Mouse (Mus musculus) forebrain, embryonic 13.5 days (tissue): ENCODE results near the gene Pcif1. TPM values are rescaled to one million over a fixed set of nuclear protein-coding genes. Genes with fewer than 3 reads are reported as not detected.
"Not testable (repeated sequence)": the region's sequence is repeated elsewhere in the genome, so short reads cannot be mapped to it uniquely, and the experiment has no call there.

Experiments used
- ATAC-seq: fragments of 200-750 bp; cut with Nextera tagmentation; 2 replicates; pipeline ENCODE4 v1.8.0; 2017
- H3K27ac ChIP-seq: fragments of 300-500 bp; sonication (generic); 2 replicates; pipeline ENCODE4 v1.5.1; 2015; ENCODE audit warnings: inconsistent platforms, mild to moderate bottlenecking, moderate library complexity
- H3K27me3 ChIP-seq: fragments of 300-500 bp; sonication (generic); 2 replicates; pipeline ENCODE4 v1.6.1; 2015; ENCODE audit warnings: mild to moderate bottlenecking, inconsistent platforms
- H3K36me3 ChIP-seq: fragments of 300-500 bp; sonication (generic); 2 replicates; pipeline ENCODE4 v1.6.1; 2015; ENCODE audit warnings: mild to moderate bottlenecking, inconsistent platforms; ENCODE audit not compliant: poor library complexity, severe bottlenecking
- H3K4me1 ChIP-seq: fragments of 300-500 bp; sonication (generic); 2 replicates; pipeline ENCODE4 v1.6.1; 2015; ENCODE audit warnings: inconsistent platforms
- H3K4me2 ChIP-seq: fragments of 300-500 bp; sonication (generic); 2 replicates; pipeline ENCODE4 v1.6.1; 2015; ENCODE audit warnings: inconsistent platforms, mild to moderate bottlenecking, moderate library complexity
- H3K4me3 ChIP-seq: fragments of 300-500 bp; sonication (generic); 2 replicates; pipeline ENCODE4 v1.5.1; 2015; ENCODE audit warnings: mild to moderate bottlenecking, inconsistent platforms
- H3K9ac ChIP-seq: fragments of 300-500 bp; sonication (generic); 2 replicates; pipeline ENCODE4 v1.6.1; 2015; ENCODE audit warnings: mild to moderate bottlenecking, inconsistent platforms
- H3K9me3 ChIP-seq: fragments of 300-500 bp; sonication (generic); replicated peaks from 2 replicates; pipeline ENCODE4 v1.6.1; 2016; ENCODE audit warnings: inconsistent platforms
- WGBS: fragments of 180-500 bp; shearing (Covaris S2); methylation state at CpG from one replicate; pipeline ENCODE4 v1.1.7; 2015; 5-methylcytosine and 5-hydroxymethylcytosine counted together
- polyA plus RNA-seq: library from polyadenylated mRNA; unstranded; fragments of >200 nt; fragmentation: Nextera tagmentation; extraction: Ambion mirVana; gene quantifications from 2 replicates; pipeline ENCODE4 v1.2.1, GENCODE M21; 2015

The Pcif1 gene
- polyA plus RNA-seq, result 101 and 107 TPM in 2 replicates

GRCm38 (mm10) chr2:164879228-164879567 is at the start of gene Pcif1:
Gene Pcif1, plus strand, starts transcription at chr2:164879304.
- Histone ChIP-seq H3K27me3 (no peaks in the 10 kb centered on the region), H3K9me3 (no peaks in the 10 kb centered on the region), H3K36me3 (peaks cover 24% of the 10 kb centered on the region), H3K9ac (peak within 1 kb of the TSS; percentile 100), H3K4me2 (peak within 1 kb of the TSS; percentile 98), H3K27ac (peak within 1 kb of the TSS; percentile 100), H3K4me3 (peak within 1 kb of the TSS; percentile 90), H3K4me1 (peaks cover 33% of the 10 kb centered on the region)
- peak; percentile 88 for ATAC-seq
- under 1% methylated on average over 38 of the region's 40 CpGs for WGBS

DNA sequence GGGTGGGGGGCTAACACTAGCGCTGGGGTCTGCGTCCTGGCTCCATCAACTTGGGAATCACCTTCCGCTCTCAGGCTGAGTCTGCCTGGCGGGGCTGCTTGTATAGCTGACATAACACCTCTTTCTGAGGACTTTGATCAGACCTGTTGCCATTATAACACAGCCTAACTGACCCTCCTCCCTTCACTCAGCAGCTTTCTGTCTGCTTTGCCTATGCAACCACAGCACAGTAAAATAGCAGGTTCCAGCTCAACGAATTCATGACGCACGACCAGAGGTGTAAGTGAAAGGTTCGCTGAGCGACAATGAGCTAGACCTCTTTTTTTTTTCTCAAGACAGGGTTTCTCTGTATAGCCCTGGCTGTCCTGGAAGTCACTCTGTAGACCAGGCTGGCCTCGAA is 48.1 kb upstream of the Pcif1 start:
- 89% methylated on average over 10 of the region's 10 CpGs for WGBS
- H3K27ac ChIP-seq, result no peak overlapping the region
- no peaks in the 10 kb centered on the region for H3K9me3 ChIP-seq

DNA sequence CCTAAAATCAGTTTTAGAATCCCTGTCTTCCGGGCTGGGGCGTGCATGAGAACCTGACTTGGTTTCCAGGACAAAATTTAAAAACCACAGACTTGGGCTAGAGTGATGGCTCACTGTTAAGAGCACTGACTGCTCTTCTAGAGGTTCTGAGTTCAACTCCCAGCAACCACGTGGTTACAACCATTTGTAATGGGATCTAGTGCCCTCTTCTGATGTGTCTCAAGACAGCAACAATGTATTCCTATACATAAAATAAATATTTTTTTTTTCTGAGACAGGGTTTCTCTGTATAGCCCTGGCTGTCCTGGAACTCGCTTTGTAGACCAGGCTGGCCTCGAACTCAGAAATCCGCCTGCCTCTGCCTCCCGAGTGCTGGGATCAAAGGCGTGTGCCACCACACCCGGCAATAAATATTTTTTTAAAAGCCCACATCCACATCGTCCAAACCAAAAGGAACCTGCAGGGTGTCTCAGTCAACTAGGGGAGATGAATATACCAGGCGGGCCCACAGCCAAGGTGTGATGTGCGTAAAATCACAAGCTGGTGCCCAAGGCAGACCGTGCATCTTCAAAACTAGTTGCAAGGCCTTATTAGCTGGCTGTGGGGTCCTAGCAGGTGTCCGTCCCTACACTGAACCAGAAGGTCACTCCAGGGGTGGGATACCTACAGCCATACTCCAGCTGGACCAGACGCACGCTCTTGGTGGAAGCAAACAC is 46.9 kb upstream of the Pcif1 start:
- Histone ChIP-seq H3K9me3 (no peaks in the 10 kb centered on the region), H3K27me3 (no peaks in the 10 kb centered on the region), H3K27ac (peak overlapping the region; percentile 68; the same call in 1 of the 2 replicates), H3K4me3 (peak overlapping the region; percentile 58), H3K9ac (peak overlapping the region; percentile 74), H3K4me1 (peaks cover 23% of the 10 kb centered on the region), H3K36me3 (peaks cover 30% of the 10 kb centered on the region), H3K4me2 (peak overlapping the region; percentile 95)
- no peak for ATAC-seq
- WGBS, result 65% methylated on average over 16 of the region's 16 CpGs

More for the DNA sequence above, 48.1 kb upstream of the Pcif1 start:
- no peaks in the 10 kb centered on the region for H3K27me3 ChIP-seq
- H3K9ac ChIP-seq, result no peak overlapping the region
- no peak for ATAC-seq
- peaks cover 31% of the 10 kb centered on the region for H3K36me3 ChIP-seq
- no peak overlapping the region for H3K4me3 ChIP-seq
- no peak overlapping the region for H3K4me2 ChIP-seq
- peaks cover 23% of the 10 kb centered on the region for H3K4me1 ChIP-seq

GRCm38 (mm10) chr2:164832748-164833301 is 46.3 kb upstream of the Pcif1 start, which contains the start of gene Ctsa:
Gene Ctsa, plus strand, starts transcription at chr2:164832873.
- H3K9me3 ChIP-seq, result no peaks in the 10 kb centered on the region
- ATAC-seq, result peak; percentile 82
- no peaks in the 10 kb centered on the region for H3K27me3 ChIP-seq
- under 1% methylated on average over 35 of the region's 35 CpGs for WGBS
- peak within 1 kb of the TSS; percentile 68 for H3K27ac ChIP-seq
- H3K9ac ChIP-seq, result peak within 1 kb of the TSS; percentile 74
- peaks cover 23% of the 10 kb centered on the region for H3K4me1 ChIP-seq
- H3K4me3 ChIP-seq, result peak within 1 kb of the TSS; percentile 58
- peak within 1 kb of the TSS; percentile 95 for H3K4me2 ChIP-seq
- peaks cover 28% of the 10 kb centered on the region for H3K36me3 ChIP-seq

- H3K4me1 ChIP-seq, result peaks cover 23% of the 10 kb centered on the region
- peak within 1 kb of the TSS; percentile 95 for H3K4me2 ChIP-seq
- peak within 1 kb of the TSS; percentile 58 for H3K4me3 ChIP-seq
- peaks cover 28% of the 10 kb centered on the region for H3K36me3 ChIP-seq
- WGBS, result under 1% methylated on average over 31 of the region's 31 CpGs
- peak within 1 kb of the TSS; percentile 74 for H3K9ac ChIP-seq
- H3K27ac ChIP-seq, result peak within 1 kb of the TSS; percentile 68
- no peaks in the 10 kb centered on the region for H3K9me3 ChIP-seq
- no peaks in the 10 kb centered on the region for H3K27me3 ChIP-seq
- peak; percentile 76 for ATAC-seq
Observed at GRCm38 (mm10) chr2:164833314-164833959, 45.7 kb upstream of the Pcif1 start, which contains the start of gene Neurl2. Gene Neurl2, minus strand, starts transcription at chr2:164833456.

- 43% methylated on average over 8 of the region's 8 CpGs for WGBS
- H3K36me3 ChIP-seq, result peaks cover 32% of the 10 kb centered on the region
- peak overlapping the region; percentile 95 for H3K4me2 ChIP-seq
- H3K4me1 ChIP-seq, result peaks cover 23% of the 10 kb centered on the region
- peak overlapping the region; percentile 74 for H3K9ac ChIP-seq
- H3K27ac ChIP-seq, result no peak overlapping the region
- H3K27me3 ChIP-seq, result no peaks in the 10 kb centered on the region
- no peaks in the 10 kb centered on the region for H3K9me3 ChIP-seq
- no peak for ATAC-seq
- H3K4me3 ChIP-seq, result peak overlapping the region; percentile 58
Observed at GRCm38 (mm10) chr2:164834531-164834930, 44.6 kb upstream of the Pcif1 start.

GRCm38 (mm10) chr2:164835164-164835563 is 43.9 kb upstream of the Pcif1 start:
- H3K4me3 ChIP-seq, result peak overlapping the region; percentile 58; the same call in 1 of the 2 replicates
- 93% methylated on average over 4 of the region's 4 CpGs for WGBS
- H3K9ac ChIP-seq, result 0 out of 2 replicates have a peak overlapping the region, but pooled peaks have one; percentile 74
- no peak overlapping the region for H3K27ac ChIP-seq
- H3K4me1 ChIP-seq, result peaks cover 23% of the 10 kb centered on the region
- no peaks in the 10 kb centered on the region for H3K9me3 ChIP-seq
- H3K27me3 ChIP-seq, result no peaks in the 10 kb centered on the region
- no peak for ATAC-seq
- H3K4me2 ChIP-seq, result peak overlapping the region; percentile 95
- peaks cover 38% of the 10 kb centered on the region for H3K36me3 ChIP-seq

DNA sequence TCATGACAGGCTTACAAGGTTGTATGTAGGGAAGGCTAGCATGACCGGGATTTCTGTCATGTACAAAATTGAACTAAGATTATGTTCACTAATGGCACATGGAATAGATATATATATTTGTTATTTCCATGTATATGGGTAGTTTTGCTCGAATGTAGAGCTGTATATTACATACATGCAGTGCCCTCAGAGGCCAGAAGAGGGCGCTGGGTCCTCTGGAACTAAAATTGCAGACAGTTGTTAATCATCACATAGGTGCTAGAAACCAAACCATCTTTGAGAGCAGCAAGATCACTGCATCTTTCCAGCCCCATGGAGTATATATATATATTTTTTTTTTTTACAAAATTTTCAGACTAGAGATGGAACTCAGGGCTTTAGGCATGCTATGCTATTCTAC is 33.3 kb upstream of the Pcif1 start:
- H3K36me3 ChIP-seq, result no peaks in the 10 kb centered on the region
- H3K9me3 ChIP-seq, result no peaks in the 10 kb centered on the region
- H3K4me1 ChIP-seq, result no peaks in the 10 kb centered on the region
- ATAC-seq, result no peak
- no peak overlapping the region for H3K9ac ChIP-seq
- H3K27me3 ChIP-seq, result no peaks in the 10 kb centered on the region
- no peak overlapping the region for H3K27ac ChIP-seq
- H3K4me3 ChIP-seq, result no peak overlapping the region
- H3K4me2 ChIP-seq, result no peak overlapping the region
- 55% methylated on average over 3 of the region's 3 CpGs for WGBS

GRCm38 (mm10) chr2:164850061-164850460 is 29.0 kb upstream of the Pcif1 start:
- no peak for ATAC-seq
- H3K9ac ChIP-seq, result no peak overlapping the region
- WGBS, result 91% methylated on average over 8 of the region's 8 CpGs

DNA sequence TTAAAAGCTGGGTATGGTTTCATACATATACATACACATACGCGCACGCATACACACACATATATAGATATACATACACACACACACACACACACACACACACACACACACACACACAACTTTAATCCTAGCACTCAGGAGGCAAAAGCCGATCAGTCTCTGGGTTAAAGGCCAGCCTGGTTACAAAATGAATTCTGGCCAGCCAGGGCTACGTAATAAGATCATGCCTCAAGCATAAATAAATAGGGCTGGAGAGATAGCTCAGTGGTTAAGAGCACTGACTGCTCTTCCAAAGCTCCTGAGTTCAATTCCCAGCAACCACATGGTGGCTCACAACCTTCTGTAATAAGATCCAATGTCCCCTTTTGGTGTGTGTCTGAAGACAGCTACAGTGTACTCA is 23.5 kb upstream of the Pcif1 start:
- not testable (repeated sequence) for H3K4me3 ChIP-seq, H3K36me3 ChIP-seq, H3K4me2 ChIP-seq, H3K27ac ChIP-seq, H3K9me3 ChIP-seq, H3K9ac ChIP-seq, ATAC-seq
- 81% methylated on average over 5 of the region's 5 CpGs for WGBS
- Histone ChIP-seq H3K4me1 (peaks cover 22% of the 10 kb centered on the region), H3K27me3 (peaks cover 56% of the 10 kb centered on the region)

More at GRCm38 (mm10) chr2:164850061-164850460, 29.0 kb upstream of the Pcif1 start:
- Histone ChIP-seq H3K4me1 (no peaks in the 10 kb centered on the region), H3K9me3 (no peaks in the 10 kb centered on the region), H3K36me3 (no peaks in the 10 kb centered on the region), H3K27ac (no peak overlapping the region), H3K4me2 (no peak overlapping the region), H3K27me3 (peaks cover 10% of the 10 kb centered on the region), H3K4me3 (no peak overlapping the region)

DNA sequence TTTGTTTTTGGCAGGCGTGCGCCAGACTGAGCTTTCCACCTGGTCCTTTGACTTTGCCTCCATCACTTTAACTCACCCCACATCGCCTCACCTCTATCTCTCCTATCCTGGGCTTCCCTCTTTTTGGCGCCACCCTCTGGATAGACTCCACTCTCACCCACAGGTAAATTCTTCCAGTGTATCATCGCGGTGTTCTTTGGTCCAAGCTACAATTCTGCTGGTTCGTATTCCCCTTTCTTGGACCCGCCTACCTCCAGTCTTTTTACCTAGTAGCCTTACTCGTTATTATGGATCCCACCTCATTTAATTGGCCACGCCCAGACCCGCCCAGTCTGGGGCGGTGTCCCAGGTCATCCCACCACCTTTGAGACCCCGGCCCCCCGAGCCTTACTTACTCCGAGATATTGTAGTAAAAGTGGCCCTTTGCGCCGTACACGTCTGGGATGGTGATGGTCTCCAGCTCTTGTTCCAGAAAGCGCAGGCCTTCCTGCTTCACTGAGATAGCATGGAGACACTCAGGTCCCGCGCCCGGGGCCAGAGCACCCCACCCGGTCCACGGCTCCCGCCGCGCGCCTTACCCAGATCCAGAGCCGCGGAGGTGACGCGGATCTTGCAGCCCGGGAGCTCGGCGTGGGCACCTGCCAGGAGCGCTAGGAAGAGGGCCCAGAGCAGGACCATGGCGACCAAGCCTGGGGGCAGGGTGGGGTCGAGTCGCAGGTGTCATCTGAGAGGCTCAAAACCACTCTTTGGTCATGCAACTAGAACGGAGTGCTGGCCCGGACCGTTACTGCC is 22.6 kb upstream of the Pcif1 start:
- peak overlapping the region; percentile 49 for H3K4me3 ChIP-seq
- WGBS, result under 1% methylated on average over 42 of the region's 42 CpGs
- no peak overlapping the region for H3K27ac ChIP-seq
- H3K4me2 ChIP-seq, result peak overlapping the region; percentile 96
- peak overlapping the region; percentile 61 for H3K9ac ChIP-seq
- H3K36me3 ChIP-seq, result no peaks in the 10 kb centered on the region
- ATAC-seq, result no peak
- H3K9me3 ChIP-seq, result no peaks in the 10 kb centered on the region
- H3K27me3 ChIP-seq, result peaks cover 56% of the 10 kb centered on the region
- H3K4me1 ChIP-seq, result peaks cover 22% of the 10 kb centered on the region
